Mouse (Mus musculus) CH12.LX (cell line): ENCODE measurements around the gene Kmt5c.

Experiments
- CHD1 ChIP-seq: IDR thresholded peaks from 2 replicates; pipeline ENCODE4 v1.6.1; 2012; ENCODE audit warnings: low read depth, low read length, improper control_type of control experiment, inconsistent platforms
- CTCF ChIP-seq, 2 experiments: IDR thresholded peaks in 1 of 2; conservative IDR thresholded peaks in 1 of 2; 2 replicates each; pipeline ENCODE4 v1.5.1; 2011 to 2012; ENCODE audit warnings: low read depth in 2 of 2, low read length in 2 of 2, improper control_type of control experiment in 1 of 2, inconsistent platforms in 1 of 2, mild to moderate bottlenecking in 1 of 2, moderate library complexity in 1 of 2
- E2F4 ChIP-seq: IDR thresholded peaks from 2 replicates; pipeline ENCODE4 v1.6.1; 2011; ENCODE audit warnings: low read depth, low read length, improper control_type of control experiment; ENCODE audit not compliant: insufficient replicate concordance
- ELF1 ChIP-seq: IDR thresholded peaks from 2 replicates; pipeline ENCODE4 v1.6.1; 2014; ENCODE audit warnings: low read depth, mild to moderate bottlenecking, inconsistent platforms, low read length, improper control_type of control experiment
- EP300 ChIP-seq: IDR thresholded peaks from 2 replicates; pipeline ENCODE4 v1.6.1; 2011; ENCODE audit warnings: low read length, improper control_type of control experiment
- GABPA ChIP-seq: IDR thresholded peaks from 2 replicates; pipeline ENCODE4 v1.6.1; 2012; ENCODE audit warnings: low read depth, low read length, improper control_type of control experiment, inconsistent platforms; ENCODE audit not compliant: insufficient replicate concordance
- MAX ChIP-seq: IDR thresholded peaks from 2 replicates; pipeline ENCODE4 v1.6.1; 2011; ENCODE audit warnings: low read length, improper control_type of control experiment
- NELFE ChIP-seq: IDR thresholded peaks from 2 replicates; pipeline ENCODE4 v1.6.1; 2011; ENCODE audit warnings: low read depth, low read length, improper control_type of control experiment
- POLR2A ChIP-seq: IDR thresholded peaks from 2 replicates; pipeline ENCODE4 v1.6.1; 2011; ENCODE audit warnings: low read depth, mild to moderate bottlenecking, improper control_type of control experiment, low read length
- USF1 ChIP-seq: IDR thresholded peaks from 2 replicates; pipeline ENCODE4 v1.6.1; 2014; ENCODE audit warnings: low read depth, mild to moderate bottlenecking, inconsistent platforms, low read length, improper control_type of control experiment
- USF2 ChIP-seq: conservative IDR thresholded peaks from 2 replicates; pipeline ENCODE4 v1.6.1; 2011; ENCODE audit warnings: low read depth, low read length, improper control_type of control experiment
- ZNF384 ChIP-seq: IDR thresholded peaks from 2 replicates; pipeline ENCODE4 v1.6.1; 2012; ENCODE audit warnings: low read depth, low read length, improper control_type of control experiment, inconsistent platforms

- TF ChIP-seq USF1, result no peak
- no peak for TF ChIP-seq GABPA
- no peak for TF ChIP-seq EP300
- no peak for TF ChIP-seq POLR2A
- no peak for TF ChIP-seq CHD1
- TF ChIP-seq CTCF (conservative IDR thresholded peaks at IDR 0.05 in 1 of 2, IDR thresholded peaks at IDR 0.05 in 1 of 2; ENCODE audit: low read depth in 2 of 2, low read length in 2 of 2), result no peak
- no peak for TF ChIP-seq USF2
- no peak for TF ChIP-seq ELF1
- no peak for TF ChIP-seq MAX
- no peak for TF ChIP-seq E2F4
- TF ChIP-seq ZNF384, result no peak
- no peak for TF ChIP-seq NELFE
Observed at GRCm38 (mm10) chr7:4759670-4760069, 19.8 kb downstream of the Kmt5c start.
